Mouse (Mus musculus) ES-Bruce4 (cell line): ENCODE results near the gene 2510039O18Rik.

Experiments
- CTCF ChIP-seq: IDR thresholded peaks from one replicate; pipeline ENCODE4 v1.8.1; 2011; ENCODE audit warnings: low read depth, low read length
- EP300 ChIP-seq: IDR thresholded peaks from 2 replicates; pipeline ENCODE4 v1.6.1; 2011; ENCODE audit warnings: low read depth, low read length; ENCODE audit not compliant: insufficient read depth
- POLR2A ChIP-seq: IDR thresholded peaks from one replicate; pipeline ENCODE4 v1.8.1; 2011; ENCODE audit warnings: low read length; ENCODE audit not compliant: insufficient read depth

DNA sequence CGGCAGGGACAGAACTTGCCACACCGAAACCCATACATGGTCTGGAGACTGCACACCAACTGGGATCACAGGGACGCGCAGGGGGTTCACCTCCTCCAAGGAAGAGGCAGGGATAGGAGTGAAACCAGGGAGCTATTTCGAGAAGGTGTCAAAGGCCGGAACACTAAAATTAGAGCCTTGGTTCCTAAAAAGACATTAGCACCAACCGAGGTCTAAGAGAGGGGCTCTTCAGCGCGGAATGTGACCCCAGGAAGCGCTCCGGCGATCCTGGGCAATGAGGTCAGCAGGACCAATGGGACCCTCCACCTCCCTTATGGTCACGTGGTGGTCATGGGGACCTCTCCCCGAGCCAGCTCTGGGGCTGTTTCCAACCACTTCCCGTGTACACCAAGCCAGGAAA is 22.9 kb downstream of the 2510039O18Rik start:
- TF ChIP-seq EP300: no peak
- no peak for TF ChIP-seq CTCF
- no peak for TF ChIP-seq POLR2A
